Mouse (Mus musculus) heart, postnatal 0 days (tissue): Measurements from ENCODE around the gene Olfr229. TPM values are rescaled to one million over a fixed set of nuclear protein-coding genes. Genes with fewer than 3 reads are reported as not detected.
"Not testable (repeated sequence)": the region's sequence is repeated elsewhere in the genome, so short reads cannot be mapped to it uniquely, and the experiment has no call there.

ENCODE experiments used
- ATAC-seq: fragments of 200-750 bp; cut with Nextera tagmentation; 2 replicates; pipeline ENCODE4 v1.8.0; 2017; ENCODE audit warnings: low read depth, moderate number of reproducible peaks, moderate library complexity; ENCODE audit not compliant: insufficient read depth
- DNase-seq: peaks from one replicate; pipeline ENCODE4 v3.0.0-alpha.2; 2016; ENCODE audit warnings: low spot score
- H3K27ac ChIP-seq: fragments of 300-500 bp; sonication (generic); 2 replicates; pipeline ENCODE4 v1.5.1; 2014; ENCODE audit warnings: low read depth, mild to moderate bottlenecking
- H3K27me3 ChIP-seq: fragments of 300-500 bp; sonication (generic); 2 replicates; pipeline ENCODE4 v1.6.1; 2014; ENCODE audit warnings: low read length, mixed read lengths; ENCODE audit not compliant: control insufficient read depth, insufficient read depth
- H3K36me3 ChIP-seq: fragments of 300-500 bp; sonication (generic); replicated peaks from 2 replicates; pipeline ENCODE4 v1.6.1; 2014; ENCODE audit warnings: low read length, mixed read lengths; ENCODE audit not compliant: control insufficient read depth, insufficient read depth
- H3K4me1 ChIP-seq: fragments of 300-500 bp; sonication (generic); 2 replicates; pipeline ENCODE4 v1.6.1; 2014; ENCODE audit warnings: antibody characterized with exemption; ENCODE audit not compliant: control insufficient read depth, insufficient read depth
- H3K4me2 ChIP-seq: fragments of 300-500 bp; sonication (generic); 2 replicates; pipeline ENCODE4 v1.6.1; 2014; ENCODE audit warnings: low read depth, mild to moderate bottlenecking, low read length, moderate library complexity
- H3K4me3 ChIP-seq: fragments of 300-500 bp; sonication (generic); 2 replicates; pipeline ENCODE4 v1.5.1; 2014; ENCODE audit warnings: low read depth, low read length
- H3K9ac ChIP-seq: fragments of 300-500 bp; sonication (generic); replicated peaks from 2 replicates; pipeline ENCODE4 v1.6.1; 2014; ENCODE audit warnings: low read depth, low read length, mixed read lengths
- H3K9me3 ChIP-seq: fragments of 300-500 bp; sonication (generic); replicated peaks from 2 replicates; pipeline ENCODE4 v1.6.1; 2016; ENCODE audit warnings: low read length; ENCODE audit not compliant: control insufficient read depth
- CTCF ChIP-seq: IDR thresholded peaks from 2 replicates; pipeline ENCODE4 v1.5.1; 2016; ENCODE audit warnings: antibody characterized with exemption, control low read depth, low read depth
- EP300 ChIP-seq: IDR thresholded peaks from 2 replicates; pipeline ENCODE4 v1.6.1; 2016; ENCODE audit warnings: antibody characterized with exemption, low read depth
- WGBS: fragments of 180-500 bp; shearing (Covaris S2); extraction: QIAGEN DNeasy Blood & Tissue Kit; methylation state at CpG from one replicate; pipeline ENCODE4 v1.1.7; 2014; 5-methylcytosine and 5-hydroxymethylcytosine counted together
- polyA plus RNA-seq: library from polyadenylated mRNA; unstranded; fragments of >200 nt; fragmentation: Nextera tagmentation; extraction: Ambion mirVana; gene quantifications from 2 replicates; pipeline ENCODE4 v1.2.1, GENCODE M21; 2015
- total RNA-seq: library from RNA; depleted of rRNA; stranded (reverse); fragments of >200 nt; gene quantifications from 2 replicates; pipeline ENCODE4 v1.2.3, GENCODE M21; 2014; ENCODE audit warnings: low replicate concordance; rRNA removed

Gene Olfr229
- not detected in 2 replicates for total RNA-seq
- not detected in 2 replicates for polyA plus RNA-seq

DNA sequence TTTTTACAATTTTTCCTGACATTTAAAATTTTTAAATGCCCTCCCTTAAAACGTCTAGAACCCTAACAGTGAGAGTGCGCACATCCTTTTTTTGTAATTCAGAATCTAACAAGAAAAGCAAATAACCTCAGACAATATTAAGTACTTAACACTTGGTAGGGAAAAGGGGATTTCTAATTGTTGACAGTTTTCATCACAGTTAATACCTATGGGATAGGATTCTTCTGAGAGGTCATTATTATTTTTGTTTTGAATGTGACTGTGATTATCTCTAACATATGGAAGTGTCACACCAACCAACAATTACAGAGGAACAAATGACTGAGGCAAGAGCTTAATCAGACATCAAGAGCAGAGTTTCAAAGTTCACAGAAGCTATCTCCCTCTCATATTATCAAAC is at the start of gene Olfr229:
TSS of gene Olfr229 (plus strand) at position 301 of the 400 bp plus-strand sequence.
- Histone ChIP-seq H3K27ac (no peak within 1 kb of the TSS), H3K4me2 (no peak within 1 kb of the TSS), H3K4me1 (no peaks in the 10 kb centered on the region), H3K27me3 (no peaks in the 10 kb centered on the region), H3K9me3 (no peaks in the 10 kb centered on the region), H3K4me3 (no peak within 1 kb of the TSS), H3K36me3 (no peaks in the 10 kb centered on the region), H3K9ac (no peak within 1 kb of the TSS)
- TF ChIP-seq CTCF (no peak), EP300 (no peak)
- WGBS = 65% methylated on average over 2 of the region's 2 CpGs
- no peak for DNase-seq
- ATAC-seq = no peak

DNA sequence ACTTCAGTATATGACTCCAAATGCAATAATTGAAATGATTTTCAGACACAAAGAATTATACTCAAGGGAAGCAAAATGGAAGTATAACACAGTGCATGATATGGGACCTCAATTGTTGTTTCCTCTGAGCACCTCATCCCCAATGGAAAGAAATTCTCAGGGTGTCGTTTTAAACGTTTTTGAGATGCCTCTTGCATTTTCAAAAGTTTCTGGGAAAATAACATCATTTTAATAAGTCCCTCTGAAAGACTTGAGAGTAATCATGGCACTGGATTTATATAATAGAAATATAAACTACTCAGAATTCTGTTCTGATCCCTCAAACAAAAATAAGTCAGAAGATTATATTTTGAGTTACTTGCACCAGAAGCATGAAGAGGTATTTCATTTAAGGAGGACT is 41.0 kb upstream of the Olfr229 start, which contains the start of gene Olfr972:
TSS of gene Olfr972 (plus strand) at position 301 of the 400 bp plus-strand sequence.
- no peak for ATAC-seq
- DNase-seq = no peak
- 56% methylated on average over 2 of the region's 2 CpGs for whole genome bisulfite sequencing
- no peak within 1 kb of the TSS for H3K4me2 ChIP-seq
- no peaks in the 10 kb centered on the region for H3K27me3 ChIP-seq
- H3K4me1 ChIP-seq = no peaks in the 10 kb centered on the region
- no peak for TF ChIP-seq EP300
- TF ChIP-seq CTCF = no peak
- H3K9ac ChIP-seq = no peak within 1 kb of the TSS
- H3K9me3 ChIP-seq = no peaks in the 10 kb centered on the region
- no peak within 1 kb of the TSS for H3K4me3 ChIP-seq
- no peak within 1 kb of the TSS for H3K27ac ChIP-seq
- no peaks in the 10 kb centered on the region for H3K36me3 ChIP-seq

DNA sequence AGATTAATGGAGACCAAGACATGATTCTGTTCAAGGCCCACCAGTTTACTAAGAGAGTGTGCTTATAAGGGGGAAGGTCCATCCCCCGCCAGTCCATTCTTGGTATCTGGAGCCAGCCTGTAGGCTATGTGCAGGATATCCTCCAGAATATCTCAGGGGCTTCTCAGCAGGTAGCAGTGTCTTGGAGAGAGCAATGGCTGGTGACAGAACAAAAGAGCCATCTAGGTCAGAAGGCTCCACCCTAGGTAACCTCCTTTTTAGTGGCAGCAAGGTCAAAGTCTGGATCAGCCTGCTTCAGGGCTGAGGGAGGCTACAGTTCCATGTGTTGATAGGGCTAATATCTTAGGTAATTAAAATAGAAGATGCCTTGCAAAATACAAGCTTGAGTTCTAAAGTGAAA is 35.1 kb upstream of the Olfr229 start:
- not testable (repeated sequence) for H3K36me3 ChIP-seq, H3K4me2 ChIP-seq, H3K27ac ChIP-seq, H3K4me1 ChIP-seq, H3K27me3 ChIP-seq, H3K9ac ChIP-seq, H3K4me3 ChIP-seq, H3K9me3 ChIP-seq, DNase-seq, ATAC-seq
- WGBS = 82% methylated on average over 1 of the region's 1 CpGs

DNA sequence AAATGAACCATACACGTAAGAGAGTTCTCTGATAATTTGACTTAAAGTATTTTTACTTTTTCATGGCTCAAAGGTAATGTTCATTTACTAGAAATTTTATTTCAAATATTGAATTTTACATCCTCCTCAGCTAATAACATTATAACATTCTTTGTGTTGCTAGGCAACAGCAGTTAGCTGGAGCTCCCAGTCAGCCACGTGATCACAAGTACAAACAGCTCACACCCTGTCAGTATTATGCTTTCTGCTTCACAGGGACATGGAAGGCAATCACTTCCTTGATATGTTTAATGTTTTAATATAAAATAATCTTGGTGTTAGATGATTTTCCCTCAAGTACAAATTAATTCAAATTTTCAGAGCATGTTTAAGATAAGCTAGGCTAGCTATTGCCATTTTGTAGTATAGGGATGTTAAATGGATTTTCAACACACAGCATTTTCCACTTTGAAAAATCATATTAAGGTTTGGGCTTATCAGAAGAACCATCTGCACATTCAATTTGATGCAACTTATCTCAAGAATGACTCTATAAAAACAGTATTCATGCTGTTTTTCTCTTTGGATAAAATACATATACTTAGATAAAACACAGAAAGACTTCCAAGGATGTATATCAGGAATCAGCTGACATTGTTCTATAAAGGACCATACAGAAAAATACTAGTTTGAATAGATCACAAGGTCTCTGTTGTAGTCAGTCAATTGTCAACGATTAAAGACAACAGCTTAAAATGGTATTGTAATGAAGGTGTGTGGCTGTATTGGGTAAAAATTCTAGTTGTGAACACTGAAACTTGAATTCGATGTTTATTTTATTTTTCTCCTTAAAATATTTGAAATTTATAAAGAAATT is 29.4 kb upstream of the Olfr229 start:
- not testable (repeated sequence) for H3K4me1 ChIP-seq, H3K27ac ChIP-seq, H3K36me3 ChIP-seq, H3K27me3 ChIP-seq, H3K9me3 ChIP-seq, H3K9ac ChIP-seq, H3K4me3 ChIP-seq, H3K4me2 ChIP-seq, ATAC-seq, DNase-seq
- WGBS = no CpG with 5 or more reads among the region's 4 CpGs

DNA sequence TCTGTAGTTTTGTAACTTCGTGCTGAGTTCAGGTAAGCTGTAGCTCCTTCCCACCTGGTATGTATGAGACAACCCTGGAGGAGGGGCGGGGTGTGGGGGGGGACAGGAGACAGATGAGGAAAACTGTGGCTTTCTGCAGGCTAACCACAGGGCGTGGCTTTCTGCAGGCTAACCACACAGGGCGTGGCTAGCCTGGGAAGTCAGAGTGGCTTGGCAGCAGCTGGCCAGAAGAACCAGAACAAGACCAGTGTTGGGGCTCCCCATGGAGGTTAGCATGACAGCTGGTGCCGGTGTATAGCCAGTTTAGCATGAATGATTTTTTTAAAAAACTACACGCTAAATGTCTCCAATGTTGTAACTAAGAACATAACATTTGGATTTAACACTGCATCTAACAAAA is 2.0 kb upstream of the Olfr229 start:
- no peak overlapping the region for H3K4me2 ChIP-seq
- ATAC-seq = no peak
- no peak overlapping the region for H3K4me3 ChIP-seq
- H3K9ac ChIP-seq = no peak overlapping the region
- H3K27me3 ChIP-seq = no peaks in the 10 kb centered on the region
- TF ChIP-seq CTCF (no peak), EP300 (no peak)
- 57% methylated on average over 6 of the region's 6 CpGs for WGBS
- DNase-seq = no peak
- no peaks in the 10 kb centered on the region for H3K9me3 ChIP-seq
- no peaks in the 10 kb centered on the region for H3K36me3 ChIP-seq
- no peaks in the 10 kb centered on the region for H3K4me1 ChIP-seq
- no peak overlapping the region for H3K27ac ChIP-seq

DNA sequence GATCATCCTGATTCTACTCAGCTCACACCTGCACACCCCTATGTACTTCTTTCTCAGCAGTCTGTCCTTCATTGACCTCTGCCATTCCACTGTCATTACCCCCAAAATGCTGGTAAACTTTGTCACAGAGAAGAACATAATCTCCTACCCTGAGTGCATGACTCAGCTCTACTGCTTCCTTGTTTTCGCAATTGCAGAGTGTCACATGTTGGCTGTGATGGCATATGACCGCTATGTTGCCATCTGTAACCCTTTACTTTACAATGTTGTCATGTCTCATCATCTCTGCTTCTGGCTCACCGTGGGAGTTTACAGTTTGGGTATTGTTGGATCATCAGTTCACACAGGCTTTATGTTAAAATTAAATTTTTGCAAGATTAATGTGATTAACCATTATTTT is 2.8 kb downstream of the Olfr229 start:
- ATAC-seq = no peak
- 69% methylated on average over 3 of the region's 3 CpGs for WGBS
- no peak for DNase-seq
- H3K36me3 ChIP-seq = no peaks in the 10 kb centered on the region
- H3K27ac ChIP-seq = no peak overlapping the region
- no peaks in the 10 kb centered on the region for H3K27me3 ChIP-seq
- no peaks in the 10 kb centered on the region for H3K9me3 ChIP-seq
- no peak overlapping the region for H3K4me3 ChIP-seq
- no peak for TF ChIP-seq CTCF
- no peak for TF ChIP-seq EP300
- no peaks in the 10 kb centered on the region for H3K4me1 ChIP-seq
- no peak overlapping the region for H3K9ac ChIP-seq
- no peak overlapping the region for H3K4me2 ChIP-seq

DNA sequence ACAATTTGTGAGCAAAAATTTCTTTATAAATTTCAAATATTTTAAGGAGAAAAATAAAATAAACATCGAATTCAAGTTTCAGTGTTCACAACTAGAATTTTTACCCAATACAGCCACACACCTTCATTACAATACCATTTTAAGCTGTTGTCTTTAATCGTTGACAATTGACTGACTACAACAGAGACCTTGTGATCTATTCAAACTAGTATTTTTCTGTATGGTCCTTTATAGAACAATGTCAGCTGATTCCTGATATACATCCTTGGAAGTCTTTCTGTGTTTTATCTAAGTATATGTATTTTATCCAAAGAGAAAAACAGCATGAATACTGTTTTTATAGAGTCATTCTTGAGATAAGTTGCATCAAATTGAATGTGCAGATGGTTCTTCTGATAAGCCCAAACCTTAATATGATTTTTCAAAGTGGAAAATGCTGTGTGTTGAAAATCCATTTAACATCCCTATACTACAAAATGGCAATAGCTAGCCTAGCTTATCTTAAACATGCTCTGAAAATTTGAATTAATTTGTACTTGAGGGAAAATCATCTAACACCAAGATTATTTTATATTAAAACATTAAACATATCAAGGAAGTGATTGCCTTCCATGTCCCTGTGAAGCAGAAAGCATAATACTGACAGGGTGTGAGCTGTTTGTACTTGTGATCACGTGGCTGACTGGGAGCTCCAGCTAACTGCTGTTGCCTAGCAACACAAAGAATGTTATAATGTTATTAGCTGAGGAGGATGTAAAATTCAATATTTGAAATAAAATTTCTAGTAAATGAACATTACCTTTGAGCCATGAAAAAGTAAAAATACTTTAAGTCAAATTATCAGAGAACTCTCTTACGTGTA is 21.1 kb downstream of the Olfr229 start:
- H3K4me3 ChIP-seq, H3K9me3 ChIP-seq, ATAC-seq, H3K27me3 ChIP-seq, H3K36me3 ChIP-seq, DNase-seq, H3K9ac ChIP-seq, H3K4me1 ChIP-seq, H3K27ac ChIP-seq, H3K4me2 ChIP-seq: not testable (repeated sequence)
- WGBS = no CpG with 5 or more reads among the region's 4 CpGs

DNA sequence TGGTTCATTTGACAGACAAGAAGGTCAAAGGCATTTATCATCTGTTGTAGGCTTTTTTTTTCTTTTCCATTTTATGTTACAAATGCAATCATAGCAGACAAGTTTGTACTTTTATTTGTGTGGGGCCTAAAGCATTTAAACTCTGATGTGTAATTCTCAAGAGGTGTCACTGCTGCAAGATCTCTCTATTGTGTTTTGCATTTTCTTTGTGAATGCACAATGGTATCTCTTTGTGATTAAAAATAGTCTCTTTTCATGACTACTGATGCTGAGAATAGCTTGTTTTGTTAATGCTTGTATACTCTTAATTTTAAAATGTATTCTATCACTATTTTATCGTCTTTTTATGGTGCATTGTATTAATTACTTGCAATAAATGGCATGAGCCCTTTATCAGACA is 21.7 kb downstream of the Olfr229 start:
- H3K27ac ChIP-seq, H3K36me3 ChIP-seq, DNase-seq, H3K9ac ChIP-seq, H3K4me3 ChIP-seq, ATAC-seq, H3K4me1 ChIP-seq, H3K9me3 ChIP-seq, H3K27me3 ChIP-seq, H3K4me2 ChIP-seq: not testable (repeated sequence)
- WGBS = 54% methylated on average over 1 of the region's 1 CpGs
